Mouse (Mus musculus): ENCODE results near the gene Lrp4. TPM values are rescaled to one million over a fixed set of nuclear protein-coding genes. Genes with fewer than 3 reads are reported as not detected.
A peak's percentile ranks its signal among the peaks of the same experiment; 100 is the strongest.

The Lrp4 gene
- polyA plus RNA-seq, 1 experiment from 2014 or later, result 4.7 TPM

DNA sequence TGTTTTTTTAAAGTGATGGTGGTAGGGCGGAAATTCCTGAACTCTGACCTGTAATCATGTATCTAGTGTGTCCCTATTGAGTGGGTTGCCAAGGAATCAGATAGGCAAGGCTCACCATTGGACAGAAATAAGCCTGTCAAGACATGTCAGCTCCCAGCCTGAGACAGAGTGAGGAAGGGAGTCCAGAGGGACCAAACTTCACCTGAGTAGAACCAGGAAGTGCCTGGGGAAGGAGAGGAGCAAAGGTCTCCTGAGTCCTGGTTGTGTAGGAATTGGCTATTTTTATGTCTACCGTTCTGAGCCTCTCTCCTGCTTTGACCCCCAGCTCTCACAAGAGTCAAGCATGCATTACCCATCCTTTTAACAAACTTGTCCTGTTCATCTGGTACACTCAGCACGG is 8.6 kb downstream of the Lrp4 start:
- Histone ChIP-seq H3K36me3 (ENCODE audit: control insufficient read depth, insufficient read depth, low read length) (no peaks in the 10 kb centered on the region), H3K9me3 (ENCODE audit: control insufficient read depth, low read length) (no peaks in the 10 kb centered on the region), H3K27me3 (ENCODE audit: control insufficient read depth, insufficient read depth, low read length) (no peaks in the 10 kb centered on the region), H3K27ac (replicated peaks; ENCODE audit: low read depth, low read length) (no peak overlapping the region), H3K4me2 (ENCODE audit: low read length) (no peak overlapping the region), H3K4me1 (ENCODE audit: control insufficient read depth, insufficient read depth, low read length) (peaks cover 41% of the 10 kb centered on the region), H3K9ac (replicated peaks; ENCODE audit: low read length) (no peak overlapping the region), H3K4me3 (replicated peaks; ENCODE audit: low read depth, low read length) (no peak overlapping the region)
- no peak for ATAC-seq (ENCODE audit: low FRiP score, low TSS enrichment)
- WGBS, result 89% methylated on average over 3 of the region's 3 CpGs
- no peak for DNase-seq

DNA sequence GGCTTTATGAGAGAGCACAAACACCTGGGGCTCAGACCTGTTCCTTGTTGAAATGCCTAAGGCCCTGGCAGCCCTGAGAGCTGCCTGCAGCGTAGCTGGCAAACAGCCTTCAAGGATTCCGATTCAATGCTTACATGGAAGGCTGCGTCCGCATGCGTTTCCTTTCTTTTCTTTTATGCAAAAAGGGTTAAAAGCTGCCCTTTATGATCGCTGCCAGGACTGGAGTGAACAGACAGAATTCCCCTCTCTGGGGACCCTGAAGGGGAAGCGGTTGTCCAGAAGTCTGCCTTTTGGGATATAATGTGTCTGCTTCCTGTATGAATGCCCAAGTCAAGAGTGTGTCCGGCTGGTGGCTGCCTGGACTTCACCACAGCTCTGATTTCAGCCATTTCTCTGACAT is 10.3 kb downstream of the Lrp4 start:
- Histone ChIP-seq H3K9ac (replicated peaks; ENCODE audit: low read length) (no peak overlapping the region), H3K4me1 (ENCODE audit: control insufficient read depth, insufficient read depth, low read length) (peaks cover 26% of the 10 kb centered on the region), H3K4me3 (replicated peaks; ENCODE audit: low read depth, low read length) (no peak overlapping the region), H3K9me3 (ENCODE audit: control insufficient read depth, low read length) (no peaks in the 10 kb centered on the region), H3K36me3 (ENCODE audit: control insufficient read depth, insufficient read depth, low read length) (no peaks in the 10 kb centered on the region), H3K4me2 (ENCODE audit: low read length) (no peak overlapping the region), H3K27ac (replicated peaks; ENCODE audit: low read depth, low read length) (0 out of 2 replicates have a peak overlapping the region, but pooled peaks have one; percentile 6), H3K27me3 (ENCODE audit: control insufficient read depth, insufficient read depth, low read length) (no peaks in the 10 kb centered on the region)
- WGBS, result 34% methylated on average over 8 of the region's 8 CpGs
- ATAC-seq (ENCODE audit: low FRiP score, low TSS enrichment), result no peak
- DNase-seq, result no peak

DNA sequence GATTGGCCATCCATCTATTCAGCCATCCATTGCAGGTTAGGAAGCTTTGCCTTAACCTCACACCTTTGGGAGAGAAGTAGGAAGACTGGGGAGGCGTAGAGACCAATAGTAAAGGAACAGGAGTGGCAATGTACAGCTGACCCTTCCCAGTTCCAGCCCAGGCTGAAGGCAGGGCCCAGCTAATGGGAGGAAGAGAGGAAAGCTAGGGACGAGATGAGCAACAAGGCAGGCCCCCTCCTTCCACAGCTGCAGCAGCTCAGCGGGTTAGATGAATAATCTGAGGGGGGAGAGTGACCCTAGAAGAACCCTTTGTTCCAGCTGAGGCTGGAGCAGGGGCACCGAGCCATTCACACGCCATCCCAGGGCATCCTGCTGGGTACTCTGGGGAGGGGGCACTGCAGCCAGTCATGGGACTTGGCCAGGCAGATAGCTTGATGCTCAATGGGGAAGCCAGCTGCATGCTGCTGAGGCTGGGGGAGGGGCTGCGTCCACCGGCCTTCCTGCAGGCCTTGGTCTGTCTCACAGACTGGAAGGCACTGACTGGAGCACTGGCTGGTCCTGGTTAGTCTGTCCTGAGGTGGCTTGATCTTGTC is 12.8 kb downstream of the Lrp4 start:
- peak; percentile 57 for DNase-seq
- Histone ChIP-seq H3K4me1 (ENCODE audit: control insufficient read depth, insufficient read depth, low read length) (peaks cover 18% of the 10 kb centered on the region), H3K27ac (replicated peaks; ENCODE audit: low read depth, low read length) (peak overlapping the region; percentile 63), H3K9ac (replicated peaks; ENCODE audit: low read length) (no peak overlapping the region), H3K4me3 (replicated peaks; ENCODE audit: low read depth, low read length) (no peak overlapping the region), H3K4me2 (ENCODE audit: low read length) (no peak overlapping the region; the same call in 1 of the 2 replicates), H3K36me3 (ENCODE audit: control insufficient read depth, insufficient read depth, low read length) (peaks cover 20% of the 10 kb centered on the region; the same call in 1 of the 2 replicates), H3K27me3 (ENCODE audit: control insufficient read depth, insufficient read depth, low read length) (no peaks in the 10 kb centered on the region), H3K9me3 (ENCODE audit: control insufficient read depth, low read length) (no peaks in the 10 kb centered on the region)
- 16% methylated on average over 7 of the region's 7 CpGs for WGBS
- peak; percentile 53; the same call in 1 of the 2 replicates for ATAC-seq (ENCODE audit: low FRiP score, low TSS enrichment)

DNA sequence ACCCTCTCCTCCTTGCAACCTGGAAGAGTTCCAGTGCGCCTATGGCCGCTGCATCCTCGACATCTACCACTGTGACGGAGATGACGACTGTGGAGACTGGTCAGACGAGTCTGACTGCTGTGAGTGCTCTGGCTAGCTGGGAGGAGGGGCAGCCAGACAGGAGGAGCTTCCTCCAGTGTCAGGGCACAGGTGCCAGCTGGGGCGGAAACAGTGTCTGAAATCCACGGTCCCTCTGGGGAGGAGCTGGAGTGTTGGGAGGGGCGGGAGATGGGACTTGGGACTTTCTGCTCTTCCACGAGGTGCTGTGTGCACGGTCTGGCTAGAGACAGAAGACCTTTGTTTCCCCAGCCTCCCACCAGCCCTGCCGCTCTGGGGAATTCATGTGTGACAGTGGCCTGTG is 17.0 kb downstream of the Lrp4 start:
- Histone ChIP-seq H3K9ac (replicated peaks; ENCODE audit: low read length) (no peak overlapping the region), H3K9me3 (ENCODE audit: control insufficient read depth, low read length) (no peaks in the 10 kb centered on the region), H3K36me3 (ENCODE audit: control insufficient read depth, insufficient read depth, low read length) (peaks cover 41% of the 10 kb centered on the region), H3K4me2 (ENCODE audit: low read length) (no peak overlapping the region), H3K27ac (replicated peaks; ENCODE audit: low read depth, low read length) (no peak overlapping the region), H3K27me3 (ENCODE audit: control insufficient read depth, insufficient read depth, low read length) (no peaks in the 10 kb centered on the region), H3K4me3 (replicated peaks; ENCODE audit: low read depth, low read length) (no peak overlapping the region), H3K4me1 (ENCODE audit: control insufficient read depth, insufficient read depth, low read length) (peaks cover 14% of the 10 kb centered on the region)
- 68% methylated on average over 12 of the region's 12 CpGs for WGBS
- DNase-seq (no peak), ATAC-seq (ENCODE audit: low FRiP score, low TSS enrichment) (no peak)

DNA sequence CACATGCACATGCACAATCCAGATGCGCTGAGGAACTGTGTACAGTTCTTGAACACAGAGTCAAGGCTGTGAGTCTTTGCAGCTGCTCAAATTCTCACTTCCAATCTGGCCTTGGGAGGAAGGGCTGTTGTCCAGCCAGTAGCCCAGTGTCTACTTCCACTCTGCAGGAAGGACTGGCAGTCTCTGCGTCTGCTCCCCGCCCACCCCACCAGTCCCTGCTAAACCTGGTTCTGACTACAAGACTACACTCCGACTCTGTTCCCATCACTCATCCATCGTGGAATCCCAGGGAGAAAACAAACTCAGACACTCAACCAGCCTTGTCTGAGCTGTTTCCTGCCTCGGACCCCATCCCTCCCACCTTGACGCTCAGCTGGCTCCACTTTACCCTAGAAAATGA is 18.5 kb downstream of the Lrp4 start:
- H3K9me3 ChIP-seq (ENCODE audit: control insufficient read depth, low read length), result no peaks in the 10 kb centered on the region
- ATAC-seq (ENCODE audit: low FRiP score, low TSS enrichment), result no peak
- H3K36me3 ChIP-seq (ENCODE audit: control insufficient read depth, insufficient read depth, low read length), result peaks cover 41% of the 10 kb centered on the region
- no peak overlapping the region for H3K4me3 ChIP-seq (replicated peaks; ENCODE audit: low read depth, low read length)
- DNase-seq, result no peak
- no peak overlapping the region for H3K4me2 ChIP-seq (ENCODE audit: low read length)
- no peaks in the 10 kb centered on the region for H3K27me3 ChIP-seq (ENCODE audit: control insufficient read depth, insufficient read depth, low read length)
- H3K27ac ChIP-seq (replicated peaks; ENCODE audit: low read depth, low read length), result no peak overlapping the region
- H3K9ac ChIP-seq (replicated peaks; ENCODE audit: low read length), result no peak overlapping the region
- 96% methylated on average over 7 of the region's 7 CpGs for WGBS
- H3K4me1 ChIP-seq (ENCODE audit: control insufficient read depth, insufficient read depth, low read length), result peaks cover under 1% of the 10 kb centered on the region; the same call in 1 of the 2 replicates

DNA sequence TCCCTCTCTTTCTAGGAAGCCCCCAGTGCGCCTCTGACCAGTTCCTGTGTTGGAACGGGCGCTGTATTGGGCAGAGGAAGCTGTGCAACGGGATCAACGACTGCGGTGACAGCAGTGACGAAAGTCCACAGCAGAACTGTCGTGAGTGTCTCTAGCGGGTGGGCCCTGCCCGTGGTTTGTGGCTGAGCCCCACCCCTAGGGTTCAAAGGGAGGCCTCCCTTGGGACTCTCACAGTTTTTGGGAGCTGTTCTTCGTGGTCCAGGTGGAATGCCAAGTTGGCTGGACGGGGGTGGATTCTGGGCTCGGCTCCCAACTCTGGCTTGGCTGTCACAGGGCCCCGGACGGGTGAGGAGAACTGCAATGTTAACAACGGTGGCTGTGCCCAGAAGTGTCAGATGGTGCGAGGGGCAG is 18.9 kb downstream of the Lrp4 start:
- H3K9me3 ChIP-seq (ENCODE audit: control insufficient read depth, low read length), result no peaks in the 10 kb centered on the region
- peaks cover 41% of the 10 kb centered on the region for H3K36me3 ChIP-seq (ENCODE audit: control insufficient read depth, insufficient read depth, low read length)
- H3K4me1 ChIP-seq (ENCODE audit: control insufficient read depth, insufficient read depth, low read length), result no peaks in the 10 kb centered on the region
- 88% methylated on average over 17 of the region's 17 CpGs for WGBS
- DNase-seq (no peak), ATAC-seq (ENCODE audit: low FRiP score, low TSS enrichment) (no peak)
- no peaks in the 10 kb centered on the region for H3K27me3 ChIP-seq (ENCODE audit: control insufficient read depth, insufficient read depth, low read length)
- no peak overlapping the region for H3K27ac ChIP-seq (replicated peaks; ENCODE audit: low read depth, low read length)
- H3K4me3 ChIP-seq (replicated peaks; ENCODE audit: low read depth, low read length), result no peak overlapping the region
- H3K4me2 ChIP-seq (ENCODE audit: low read length), result no peak overlapping the region
- no peak overlapping the region for H3K9ac ChIP-seq (replicated peaks; ENCODE audit: low read length)

DNA sequence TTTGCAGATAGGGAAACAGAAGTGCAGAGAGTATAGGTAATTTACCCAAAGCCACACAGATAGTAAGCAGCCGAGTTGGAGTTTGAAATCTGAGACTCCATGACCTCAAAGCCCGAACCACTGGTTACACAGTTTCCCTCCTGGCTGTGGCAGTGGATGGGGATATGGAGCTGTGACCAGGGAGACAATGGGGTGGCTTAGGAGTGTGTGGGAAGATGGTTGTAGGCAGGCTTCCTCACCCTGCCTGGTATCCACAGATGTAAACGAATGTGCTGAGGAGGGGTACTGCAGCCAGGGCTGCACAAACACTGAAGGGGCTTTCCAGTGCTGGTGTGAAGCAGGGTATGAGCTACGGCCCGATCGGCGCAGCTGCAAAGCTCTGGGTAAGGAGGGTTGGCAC is 19.5 kb downstream of the Lrp4 start:
- no peak for ATAC-seq (ENCODE audit: low FRiP score, low TSS enrichment)
- H3K9me3 ChIP-seq (ENCODE audit: control insufficient read depth, low read length), result no peaks in the 10 kb centered on the region
- WGBS, result 91% methylated on average over 7 of the region's 7 CpGs

DNA sequence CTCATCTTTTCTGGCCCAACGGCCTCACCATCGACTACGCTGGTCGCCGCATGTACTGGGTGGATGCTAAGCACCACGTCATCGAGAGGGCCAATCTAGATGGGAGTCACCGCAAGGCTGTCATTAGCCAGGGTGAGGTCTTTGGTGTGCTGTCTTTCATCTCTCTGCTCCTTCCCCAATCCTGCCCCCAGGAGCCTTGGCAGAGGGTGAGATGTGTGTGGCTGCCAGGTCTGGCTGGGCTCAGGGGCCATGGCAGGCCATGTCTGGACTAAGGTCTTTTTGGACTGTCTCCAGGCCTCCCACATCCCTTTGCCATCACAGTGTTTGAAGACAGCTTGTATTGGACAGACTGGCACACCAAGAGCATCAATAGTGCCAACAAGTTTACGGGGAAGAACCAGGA is 23.1 kb downstream of the Lrp4 start:
- Histone ChIP-seq H3K36me3 (ENCODE audit: control insufficient read depth, insufficient read depth, low read length) (peaks cover 26% of the 10 kb centered on the region), H3K27me3 (ENCODE audit: control insufficient read depth, insufficient read depth, low read length) (no peaks in the 10 kb centered on the region), H3K4me1 (ENCODE audit: control insufficient read depth, insufficient read depth, low read length) (no peaks in the 10 kb centered on the region), H3K4me2 (ENCODE audit: low read length) (no peak overlapping the region), H3K27ac (replicated peaks; ENCODE audit: low read depth, low read length) (no peak overlapping the region), H3K9ac (replicated peaks; ENCODE audit: low read length) (no peak overlapping the region), H3K9me3 (ENCODE audit: control insufficient read depth, low read length) (no peaks in the 10 kb centered on the region), H3K4me3 (replicated peaks; ENCODE audit: low read depth, low read length) (no peak overlapping the region)
- 93% methylated on average over 9 of the region's 9 CpGs for WGBS
- DNase-seq (no peak), ATAC-seq (ENCODE audit: low FRiP score, low TSS enrichment) (no peak)

More for the DNA sequence above, 19.5 kb downstream of the Lrp4 start:
- DNase-seq, result no peak
- Histone ChIP-seq H3K4me1 (ENCODE audit: control insufficient read depth, insufficient read depth, low read length) (no peaks in the 10 kb centered on the region), H3K27me3 (ENCODE audit: control insufficient read depth, insufficient read depth, low read length) (no peaks in the 10 kb centered on the region), H3K36me3 (ENCODE audit: control insufficient read depth, insufficient read depth, low read length) (peaks cover 41% of the 10 kb centered on the region), H3K9ac (replicated peaks; ENCODE audit: low read length) (no peak overlapping the region), H3K4me3 (replicated peaks; ENCODE audit: low read depth, low read length) (no peak overlapping the region), H3K27ac (replicated peaks; ENCODE audit: low read depth, low read length) (no peak overlapping the region), H3K4me2 (ENCODE audit: low read length) (no peak overlapping the region)

DNA sequence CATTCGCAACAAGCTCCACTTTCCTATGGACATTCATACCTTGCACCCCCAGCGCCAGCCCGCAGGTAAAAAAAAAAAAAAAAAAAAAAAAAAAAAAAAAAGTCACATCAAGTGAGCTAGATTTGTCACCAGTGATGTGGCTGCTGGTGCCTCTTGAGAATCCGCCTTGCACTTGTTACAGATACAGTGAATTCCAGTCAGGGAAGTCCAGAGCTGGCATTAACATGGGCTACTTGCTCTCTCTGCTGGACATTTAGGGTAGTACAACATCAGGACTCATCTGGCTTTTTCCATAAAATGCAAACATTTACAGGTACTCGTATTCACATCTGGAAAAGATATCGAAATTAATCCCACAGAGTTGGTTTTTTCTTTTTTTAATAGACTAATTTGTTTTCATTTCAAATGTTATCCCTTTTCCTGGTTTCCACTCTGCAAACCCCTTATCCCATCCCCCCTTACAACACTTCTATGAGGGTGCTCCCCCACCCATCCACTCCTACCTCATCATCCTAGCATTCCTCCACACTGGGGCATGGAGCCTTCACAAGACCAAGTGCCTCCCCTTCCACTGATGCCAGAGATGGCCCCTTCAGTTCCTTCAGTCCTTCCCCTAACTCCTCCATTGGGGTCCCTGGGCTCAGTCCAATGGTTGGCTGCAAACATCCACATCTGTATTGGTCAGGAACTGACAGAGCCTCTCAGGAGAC is 23.6 kb downstream of the Lrp4 start:
- peak; percentile 53; the same call in 1 of the 2 replicates for ATAC-seq (ENCODE audit: low FRiP score, low TSS enrichment)

More for the DNA sequence above, 23.6 kb downstream of the Lrp4 start:
- no peak overlapping the region for H3K9ac ChIP-seq (replicated peaks; ENCODE audit: low read length)
- H3K4me2 ChIP-seq (ENCODE audit: low read length), result no peak overlapping the region
- H3K4me1 ChIP-seq (ENCODE audit: control insufficient read depth, insufficient read depth, low read length), result no peaks in the 10 kb centered on the region
- no peaks in the 10 kb centered on the region for H3K9me3 ChIP-seq (ENCODE audit: control insufficient read depth, low read length)
- H3K4me3 ChIP-seq (replicated peaks; ENCODE audit: low read depth, low read length), result no peak overlapping the region
- H3K36me3 ChIP-seq (ENCODE audit: control insufficient read depth, insufficient read depth, low read length), result peaks cover 24% of the 10 kb centered on the region
- DNase-seq, result peak; percentile 93
- WGBS, result 72% methylated on average over 6 of the region's 6 CpGs
- no peak overlapping the region for H3K27ac ChIP-seq (replicated peaks; ENCODE audit: low read depth, low read length)
- no peaks in the 10 kb centered on the region for H3K27me3 ChIP-seq (ENCODE audit: control insufficient read depth, insufficient read depth, low read length)
